Mouse (Mus musculus): ENCODE measurements around the gene Jaml. TPM values are rescaled to one million over a fixed set of nuclear protein-coding genes. Genes with fewer than 3 reads are reported as not detected.

Jaml gene
- polyA plus RNA-seq, 1 experiment, result 16.3 TPM

- H3K4me3 ChIP-seq (ENCODE audit: insufficient read depth, low read length), result no peak overlapping the region
- TF ChIP-seq CTCF (IDR thresholded peaks at IDR 0.05; ENCODE audit: low read depth, low read length) (no peak), POLR2A (IDR thresholded peaks at IDR 0.05; ENCODE audit: borderline replicate concordance, low read depth, low read length) (no peak)
- no peak overlapping the region for H3K27ac ChIP-seq (ENCODE audit: insufficient read depth, low read depth, low read length)
- peaks cover 6% of the 10 kb centered on the region; the same call in 1 of the 2 replicates for H3K4me1 ChIP-seq (ENCODE audit: control insufficient read depth, insufficient read depth, low read length)
Observed at GRCm38 (mm10) chr9:45118552-45118951, 39.6 kb downstream of the Jaml start.

DNA sequence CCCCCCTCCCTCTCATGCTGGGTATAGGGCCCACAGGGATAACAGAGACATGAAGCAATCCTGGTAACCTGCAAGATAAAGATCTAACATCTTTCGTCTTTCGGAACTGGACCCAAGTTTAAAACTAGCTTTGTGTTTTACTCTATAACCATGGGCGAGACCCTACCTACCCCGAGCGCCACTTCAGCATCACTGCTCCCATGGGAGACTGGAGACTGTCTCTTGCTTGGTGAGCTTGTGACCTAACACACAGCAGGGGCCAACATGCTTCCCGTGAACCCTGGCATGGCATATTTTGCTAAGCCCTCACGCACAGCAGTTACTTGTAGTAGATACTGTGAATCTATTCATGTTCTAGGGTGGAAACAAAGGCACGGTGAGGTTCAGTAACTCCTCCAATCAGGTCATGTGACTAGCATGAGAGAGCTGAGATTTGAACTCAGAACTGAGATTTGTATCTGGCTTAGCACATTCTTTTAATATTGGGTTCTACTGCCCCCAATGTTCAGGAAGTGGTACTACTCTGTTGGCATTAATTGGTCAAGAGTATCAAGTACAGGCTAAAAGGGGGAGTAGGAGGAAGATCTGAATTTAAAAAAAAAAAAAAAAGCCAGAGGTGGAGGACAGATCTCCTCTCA is 40.5 kb downstream of the Jaml start:
- H3K27ac ChIP-seq (ENCODE audit: insufficient read depth, low read depth, low read length), result no peak overlapping the region
- TF ChIP-seq POLR2A (IDR thresholded peaks at IDR 0.05; ENCODE audit: borderline replicate concordance, low read depth, low read length) (no peak), CTCF (IDR thresholded peaks at IDR 0.05; ENCODE audit: low read depth, low read length) (no peak)
- H3K4me3 ChIP-seq (ENCODE audit: insufficient read depth, low read length), result no peak overlapping the region
- H3K4me1 ChIP-seq (ENCODE audit: control insufficient read depth, insufficient read depth, low read length), result peaks cover 6% of the 10 kb centered on the region; the same call in 1 of the 2 replicates

DNA sequence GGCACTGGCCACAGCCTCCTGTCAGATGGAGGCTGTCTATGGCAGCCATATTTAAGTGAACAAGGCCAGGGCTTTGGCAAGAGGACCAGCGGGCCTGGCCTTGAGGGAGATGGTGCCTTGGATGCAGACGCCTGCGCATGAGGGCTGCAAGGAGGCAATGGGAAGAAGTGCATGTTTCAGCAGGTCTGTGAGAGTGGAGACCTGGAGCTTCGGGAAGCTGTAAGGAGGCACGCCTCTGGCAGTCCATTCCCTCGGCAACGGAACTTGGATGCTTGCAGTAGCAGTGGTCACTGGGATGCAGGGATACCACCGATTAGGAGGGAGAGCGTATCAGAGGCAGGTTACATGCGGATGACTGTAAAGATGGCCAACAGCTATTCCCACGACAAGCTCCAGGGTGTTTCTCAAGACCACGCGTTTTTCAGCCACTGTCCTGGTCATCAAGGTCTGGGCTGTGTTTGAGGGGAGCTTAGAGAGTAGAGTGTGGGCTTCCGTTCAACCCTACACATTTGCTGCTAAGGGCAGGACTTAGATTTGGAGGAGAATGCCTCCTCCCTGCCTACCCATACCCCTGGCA is 41.1 kb downstream of the Jaml start:
- Histone ChIP-seq H3K27ac (ENCODE audit: insufficient read depth, low read depth, low read length) (no peak overlapping the region), H3K4me1 (ENCODE audit: control insufficient read depth, insufficient read depth, low read length) (peaks cover 6% of the 10 kb centered on the region; the same call in 1 of the 2 replicates), H3K4me3 (ENCODE audit: insufficient read depth, low read length) (no peak overlapping the region)
- no peak for TF ChIP-seq POLR2A (IDR thresholded peaks at IDR 0.05; ENCODE audit: borderline replicate concordance, low read depth, low read length)
- TF ChIP-seq CTCF (IDR thresholded peaks at IDR 0.05; ENCODE audit: low read depth, low read length), result no peak

GRCm38 (mm10) chr9:45120567-45120966 is 41.6 kb downstream of the Jaml start:
- TF ChIP-seq POLR2A (IDR thresholded peaks at IDR 0.05; ENCODE audit: borderline replicate concordance, low read depth, low read length) (no peak), CTCF (IDR thresholded peaks at IDR 0.05; ENCODE audit: low read depth, low read length) (no peak)
- peaks cover 6% of the 10 kb centered on the region; the same call in 1 of the 2 replicates for H3K4me1 ChIP-seq (ENCODE audit: control insufficient read depth, insufficient read depth, low read length)
- H3K4me3 ChIP-seq (ENCODE audit: insufficient read depth, low read length), result no peak overlapping the region
- H3K27ac ChIP-seq (ENCODE audit: insufficient read depth, low read depth, low read length), result no peak overlapping the region

DNA sequence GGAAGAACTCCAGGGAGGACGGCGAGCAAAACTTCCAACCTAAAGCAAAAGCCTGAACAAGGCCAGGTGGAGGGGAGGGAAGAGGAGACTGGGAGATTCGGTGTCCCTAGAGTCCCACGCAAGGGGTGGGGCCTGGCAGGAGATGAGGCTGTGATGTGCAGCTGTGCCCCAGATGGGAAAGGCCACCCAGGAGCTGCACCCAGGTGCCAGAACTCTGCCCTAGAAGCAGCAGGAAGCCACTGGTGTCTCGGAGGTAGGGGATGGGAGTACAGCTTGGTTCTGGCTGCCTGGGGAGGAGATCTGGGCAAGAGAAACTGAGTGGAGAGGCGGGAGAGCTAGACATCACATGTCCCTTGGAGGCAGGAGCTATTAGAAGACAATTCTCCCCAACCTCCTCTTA is 42.0 kb downstream of the Jaml start:
- Histone ChIP-seq H3K4me3 (ENCODE audit: insufficient read depth, low read length) (no peak overlapping the region), H3K27ac (ENCODE audit: insufficient read depth, low read depth, low read length) (no peak overlapping the region), H3K4me1 (ENCODE audit: control insufficient read depth, insufficient read depth, low read length) (peaks cover 6% of the 10 kb centered on the region; the same call in 1 of the 2 replicates)
- no peak for TF ChIP-seq POLR2A (IDR thresholded peaks at IDR 0.05; ENCODE audit: borderline replicate concordance, low read depth, low read length)
- no peak for TF ChIP-seq CTCF (IDR thresholded peaks at IDR 0.05; ENCODE audit: low read depth, low read length)

- TF ChIP-seq CTCF (IDR thresholded peaks at IDR 0.05; ENCODE audit: low read depth, low read length) (peak; percentile 78), POLR2A (IDR thresholded peaks at IDR 0.05; ENCODE audit: borderline replicate concordance, low read depth, low read length) (no peak)
- H3K27ac ChIP-seq (ENCODE audit: insufficient read depth, low read depth, low read length), result no peak overlapping the region
- H3K4me1 ChIP-seq (ENCODE audit: control insufficient read depth, insufficient read depth, low read length), result peaks cover 6% of the 10 kb centered on the region; the same call in 1 of the 2 replicates
- H3K4me3 ChIP-seq (ENCODE audit: insufficient read depth, low read length), result no peak overlapping the region
Observed at GRCm38 (mm10) chr9:45121769-45122168, 42.8 kb downstream of the Jaml start.

- no peak overlapping the region for H3K4me3 ChIP-seq (ENCODE audit: insufficient read depth, low read length)
- no peak for TF ChIP-seq POLR2A (IDR thresholded peaks at IDR 0.05; ENCODE audit: borderline replicate concordance, low read depth, low read length)
- no peak for TF ChIP-seq CTCF (IDR thresholded peaks at IDR 0.05; ENCODE audit: low read depth, low read length)
- no peak overlapping the region for H3K27ac ChIP-seq (ENCODE audit: insufficient read depth, low read depth, low read length)
- 0 out of 2 replicates have a peak, but pooled peaks cover 3% of the 10 kb centered on the region for H3K4me1 ChIP-seq (ENCODE audit: control insufficient read depth, insufficient read depth, low read length)
Observed at GRCm38 (mm10) chr9:45122209-45122761, 43.3 kb downstream of the Jaml start.

GRCm38 (mm10) chr9:45125211-45125610 is 46.2 kb downstream of the Jaml start:
- no peak overlapping the region for H3K27ac ChIP-seq (ENCODE audit: insufficient read depth, low read depth, low read length)
- no peak for TF ChIP-seq POLR2A (IDR thresholded peaks at IDR 0.05; ENCODE audit: borderline replicate concordance, low read depth, low read length)
- TF ChIP-seq CTCF (IDR thresholded peaks at IDR 0.05; ENCODE audit: low read depth, low read length), result no peak

GRCm38 (mm10) chr9:45126941-45127340 is 48.0 kb downstream of the Jaml start:
- Histone ChIP-seq H3K4me1 (ENCODE audit: control insufficient read depth, insufficient read depth, low read length) (0 out of 2 replicates have a peak, but pooled peaks cover 2% of the 10 kb centered on the region), H3K27ac (ENCODE audit: insufficient read depth, low read depth, low read length) (no peak overlapping the region)

More at GRCm38 (mm10) chr9:45125211-45125610, 46.2 kb downstream of the Jaml start:
- H3K4me3 ChIP-seq (ENCODE audit: insufficient read depth, low read length), result no peak overlapping the region
- 0 out of 2 replicates have a peak, but pooled peaks cover 3% of the 10 kb centered on the region for H3K4me1 ChIP-seq (ENCODE audit: control insufficient read depth, insufficient read depth, low read length)

DNA sequence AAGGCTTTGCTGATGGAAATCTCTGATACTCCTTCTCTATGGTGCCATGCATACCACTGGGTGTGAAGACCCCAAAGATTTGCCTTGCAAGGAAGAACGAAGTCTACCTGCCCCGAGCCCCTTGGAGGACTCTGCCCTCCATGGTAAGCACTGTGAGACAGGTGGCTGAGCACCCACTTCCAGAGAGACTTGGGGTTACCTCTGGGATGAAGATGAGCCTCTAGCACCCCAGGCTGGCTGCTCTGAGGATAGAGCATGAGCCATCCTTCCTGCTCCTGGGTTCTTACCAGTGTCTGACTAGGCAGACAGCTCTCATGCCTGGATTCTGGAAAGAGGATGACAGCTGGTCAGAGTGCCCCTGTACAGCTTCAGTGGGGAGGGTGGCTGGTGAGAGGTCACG is 51.1 kb downstream of the Jaml start:
- Histone ChIP-seq H3K4me1 (ENCODE audit: control insufficient read depth, insufficient read depth, low read length) (no peaks in the 10 kb centered on the region), H3K4me3 (ENCODE audit: insufficient read depth, low read length) (no peak overlapping the region), H3K27ac (ENCODE audit: insufficient read depth, low read depth, low read length) (no peak overlapping the region)
- TF ChIP-seq POLR2A (IDR thresholded peaks at IDR 0.05; ENCODE audit: borderline replicate concordance, low read depth, low read length) (no peak), CTCF (IDR thresholded peaks at IDR 0.05; ENCODE audit: low read depth, low read length) (no peak)

More at GRCm38 (mm10) chr9:45126941-45127340, 48.0 kb downstream of the Jaml start:
- no peak for TF ChIP-seq CTCF (IDR thresholded peaks at IDR 0.05; ENCODE audit: low read depth, low read length)
- TF ChIP-seq POLR2A (IDR thresholded peaks at IDR 0.05; ENCODE audit: borderline replicate concordance, low read depth, low read length), result no peak
- no peak overlapping the region for H3K4me3 ChIP-seq (ENCODE audit: insufficient read depth, low read length)
